Mouse (Mus musculus): Measurements from ENCODE around the gene Rad17. TPM values are rescaled to one million over a fixed set of nuclear protein-coding genes. Genes with fewer than 3 reads are reported as not detected.
A peak's percentile ranks its signal among the peaks of the same experiment; 100 is the strongest.

Gene Rad17
- polyA plus RNA-seq, 1 experiment from 2014 or later, result 20.6 TPM

DNA sequence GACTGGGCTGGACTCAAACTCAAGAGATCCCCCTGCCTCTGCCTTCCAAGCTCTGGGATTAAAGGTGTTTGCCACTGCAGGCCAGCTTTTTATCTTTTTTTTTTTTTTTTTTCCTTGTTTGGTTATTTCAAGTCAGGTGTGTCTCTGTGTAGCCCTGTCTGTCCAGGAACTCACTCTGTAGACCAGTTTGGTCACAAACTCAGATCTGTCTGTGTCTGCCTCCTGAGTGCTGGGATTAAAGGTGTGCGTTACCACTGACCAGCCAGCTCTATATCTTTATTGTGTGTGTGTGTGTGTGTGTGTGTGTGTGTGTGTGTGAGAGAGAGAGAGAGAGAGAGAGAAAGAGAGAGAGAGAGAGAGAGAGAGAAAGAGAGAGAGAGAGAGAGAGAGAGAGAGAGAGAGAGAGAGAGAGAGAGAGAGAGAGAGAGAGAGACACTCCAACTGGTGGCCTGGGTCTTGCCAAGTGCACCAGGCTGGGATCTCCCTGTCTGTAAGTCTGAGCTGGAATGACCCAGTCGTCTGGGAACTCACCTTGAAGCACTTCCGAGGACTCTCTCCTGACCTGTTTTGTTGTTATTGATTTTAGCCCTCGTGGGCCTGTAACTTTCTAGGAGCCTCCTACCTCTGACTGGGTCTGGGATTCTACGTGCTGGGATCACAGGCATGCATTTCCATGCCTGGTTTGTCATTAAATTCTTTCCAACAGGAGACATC lies 55.9 kb downstream of the Rad17 start:
- H3K9me3 ChIP-seq (ENCODE audit: control insufficient read depth, low read length), result no peaks in the 10 kb centered on the region
- H3K4me2 ChIP-seq (ENCODE audit: low read length), result no peak overlapping the region
- ATAC-seq (ENCODE audit: low FRiP score, low TSS enrichment), result no peak
- no peaks in the 10 kb centered on the region for H3K27me3 ChIP-seq (ENCODE audit: control insufficient read depth, insufficient read depth, low read length)
- H3K36me3 ChIP-seq (ENCODE audit: control insufficient read depth, insufficient read depth, low read length), result no peaks in the 10 kb centered on the region
- WGBS, result 75% methylated on average over 5 of the region's 5 CpGs
- no peak overlapping the region for H3K27ac ChIP-seq (replicated peaks; ENCODE audit: low read depth, low read length)
- H3K4me1 ChIP-seq (ENCODE audit: control insufficient read depth, insufficient read depth, low read length), result no peaks in the 10 kb centered on the region
- no peak for DNase-seq
- H3K4me3 ChIP-seq (replicated peaks; ENCODE audit: low read depth, low read length), result no peak overlapping the region
- H3K9ac ChIP-seq (replicated peaks; ENCODE audit: low read length), result no peak overlapping the region

DNA sequence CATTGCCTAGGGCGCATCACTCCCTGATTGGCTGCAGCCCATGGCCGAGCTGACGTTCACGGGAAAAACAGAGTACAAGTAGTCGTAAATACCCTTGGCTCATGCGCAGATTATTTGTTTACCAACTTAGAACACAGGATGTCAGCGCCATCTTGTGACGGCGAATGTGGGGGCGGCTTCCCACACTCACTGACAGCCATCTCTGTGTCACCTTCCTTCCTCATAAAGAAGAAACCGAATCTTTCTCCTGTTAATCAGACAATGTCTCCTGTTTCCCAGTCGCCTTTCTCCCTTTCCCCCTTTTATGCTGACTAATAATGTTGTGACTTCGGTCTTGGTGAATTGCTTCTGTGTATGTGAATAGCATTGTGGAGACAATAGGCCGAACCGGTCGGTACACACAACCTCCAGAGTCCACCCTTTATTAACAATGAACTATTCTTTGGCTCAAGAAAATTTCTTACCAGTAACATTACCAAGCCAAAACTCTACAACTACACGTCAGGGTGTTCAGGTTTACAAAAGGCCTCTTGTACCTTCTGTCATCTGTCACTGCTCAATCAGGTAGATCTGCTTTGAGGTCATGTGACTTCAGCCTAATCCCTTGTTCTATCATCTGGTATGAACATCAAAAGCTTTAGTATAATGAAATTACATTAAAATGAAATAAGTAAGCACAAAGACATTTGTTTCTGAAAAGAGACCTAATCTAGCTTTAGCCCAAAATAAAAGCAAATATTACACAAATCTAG lies 56.6 kb downstream of the Rad17 start:
- Histone ChIP-seq H3K4me2 (ENCODE audit: low read length) (0 out of 2 replicates have a peak overlapping the region, but pooled peaks have one; percentile 27), H3K9ac (replicated peaks; ENCODE audit: low read length) (no peak overlapping the region), H3K36me3 (ENCODE audit: control insufficient read depth, insufficient read depth, low read length) (no peaks in the 10 kb centered on the region), H3K9me3 (ENCODE audit: control insufficient read depth, low read length) (no peaks in the 10 kb centered on the region), H3K4me1 (ENCODE audit: control insufficient read depth, insufficient read depth, low read length) (no peaks in the 10 kb centered on the region), H3K27ac (replicated peaks; ENCODE audit: low read depth, low read length) (peak overlapping the region; percentile 71), H3K27me3 (ENCODE audit: control insufficient read depth, insufficient read depth, low read length) (no peaks in the 10 kb centered on the region), H3K4me3 (replicated peaks; ENCODE audit: low read depth, low read length) (no peak overlapping the region)
- 60% methylated on average over 11 of the region's 17 CpGs for WGBS
- ATAC-seq (ENCODE audit: low FRiP score, low TSS enrichment) (peak; percentile 63; the same call in 1 of the 2 replicates), DNase-seq (peak; percentile 65)

DNA sequence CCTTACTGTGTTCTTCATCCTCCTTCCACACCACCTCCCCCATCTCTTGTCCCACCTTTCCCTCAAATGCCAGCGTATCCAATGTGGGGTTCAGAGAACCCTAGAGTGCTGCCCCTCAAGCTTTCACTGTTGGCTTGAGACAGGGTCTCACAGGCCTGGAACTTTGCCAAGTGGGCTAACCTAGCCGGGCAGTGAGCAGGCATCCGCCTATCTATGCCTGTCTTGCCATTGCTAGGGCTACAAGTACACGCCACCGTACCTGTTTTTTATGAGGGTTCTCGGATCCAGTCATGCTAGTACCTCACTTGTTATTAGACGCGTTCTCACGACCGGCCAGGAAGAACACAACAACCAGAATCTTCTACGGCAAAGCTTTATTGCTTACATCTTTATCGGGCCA lies 62.2 kb downstream of the Rad17 start:
- ATAC-seq (ENCODE audit: low FRiP score, low TSS enrichment), result 0 out of 2 replicates have a peak, but pooled peaks have one; percentile 37
- Histone ChIP-seq H3K4me2 (ENCODE audit: low read length) (peak overlapping the region; percentile 21; the same call in 1 of the 2 replicates), H3K9ac (replicated peaks; ENCODE audit: low read length) (no peak overlapping the region), H3K9me3 (ENCODE audit: control insufficient read depth, low read length) (no peaks in the 10 kb centered on the region), H3K27me3 (ENCODE audit: control insufficient read depth, insufficient read depth, low read length) (no peaks in the 10 kb centered on the region), H3K36me3 (ENCODE audit: control insufficient read depth, insufficient read depth, low read length) (no peaks in the 10 kb centered on the region), H3K4me3 (replicated peaks; ENCODE audit: low read depth, low read length) (no peak overlapping the region), H3K4me1 (ENCODE audit: control insufficient read depth, insufficient read depth, low read length) (no peaks in the 10 kb centered on the region), H3K27ac (replicated peaks; ENCODE audit: low read depth, low read length) (no peak overlapping the region)
- no peak for DNase-seq
- 87% methylated on average over 11 of the region's 12 CpGs for WGBS

DNA sequence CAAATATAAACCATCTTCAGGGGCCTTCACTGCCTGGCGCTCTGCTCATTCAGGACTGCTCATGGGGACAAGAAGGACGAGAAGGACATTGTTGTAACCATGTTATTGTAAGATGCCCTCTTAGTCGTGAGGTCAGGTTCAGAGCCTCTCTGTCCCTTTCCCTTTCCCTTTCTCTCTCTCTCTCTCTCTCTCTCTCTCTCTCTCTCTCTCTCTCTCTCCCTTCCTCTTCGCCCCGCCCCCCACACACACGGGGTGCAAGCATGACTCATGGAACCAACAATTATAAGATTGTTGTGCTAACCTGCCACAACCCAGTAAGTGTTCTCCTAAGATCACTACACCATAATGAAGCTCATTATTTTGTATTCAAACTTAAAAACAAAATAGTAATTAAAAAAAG lies 68.7 kb downstream of the Rad17 start:
- H3K9ac ChIP-seq (replicated peaks; ENCODE audit: low read length), result no peak overlapping the region
- no peak overlapping the region for H3K4me3 ChIP-seq (replicated peaks; ENCODE audit: low read depth, low read length)
- DNase-seq (no peak), ATAC-seq (ENCODE audit: low FRiP score, low TSS enrichment) (no peak)
- no peaks in the 10 kb centered on the region for H3K4me1 ChIP-seq (ENCODE audit: control insufficient read depth, insufficient read depth, low read length)
- H3K36me3 ChIP-seq (ENCODE audit: control insufficient read depth, insufficient read depth, low read length), result no peaks in the 10 kb centered on the region
- no peak overlapping the region for H3K4me2 ChIP-seq (ENCODE audit: low read length)
- no peaks in the 10 kb centered on the region for H3K9me3 ChIP-seq (ENCODE audit: control insufficient read depth, low read length)
- H3K27me3 ChIP-seq (ENCODE audit: control insufficient read depth, insufficient read depth, low read length), result no peaks in the 10 kb centered on the region
- WGBS, result 53% methylated on average over 6 of the region's 6 CpGs
- no peak overlapping the region for H3K27ac ChIP-seq (replicated peaks; ENCODE audit: low read depth, low read length)

- 31% methylated on average over 3 of the region's 3 CpGs for WGBS
- DNase-seq (peak; percentile 6), ATAC-seq (ENCODE audit: low FRiP score, low TSS enrichment) (no peak)
- Histone ChIP-seq H3K27me3 (ENCODE audit: control insufficient read depth, insufficient read depth, low read length) (no peaks in the 10 kb centered on the region), H3K4me1 (ENCODE audit: control insufficient read depth, insufficient read depth, low read length) (no peaks in the 10 kb centered on the region), H3K9me3 (ENCODE audit: control insufficient read depth, low read length) (no peaks in the 10 kb centered on the region), H3K4me3 (replicated peaks; ENCODE audit: low read depth, low read length) (no peak overlapping the region), H3K27ac (replicated peaks; ENCODE audit: low read depth, low read length) (no peak overlapping the region), H3K4me2 (ENCODE audit: low read length) (no peak overlapping the region), H3K36me3 (ENCODE audit: control insufficient read depth, insufficient read depth, low read length) (no peaks in the 10 kb centered on the region), H3K9ac (replicated peaks; ENCODE audit: low read length) (no peak overlapping the region)
Observed at GRCm38 (mm10) chr13:100581701-100582100, 69.2 kb downstream of the Rad17 start.

DNA sequence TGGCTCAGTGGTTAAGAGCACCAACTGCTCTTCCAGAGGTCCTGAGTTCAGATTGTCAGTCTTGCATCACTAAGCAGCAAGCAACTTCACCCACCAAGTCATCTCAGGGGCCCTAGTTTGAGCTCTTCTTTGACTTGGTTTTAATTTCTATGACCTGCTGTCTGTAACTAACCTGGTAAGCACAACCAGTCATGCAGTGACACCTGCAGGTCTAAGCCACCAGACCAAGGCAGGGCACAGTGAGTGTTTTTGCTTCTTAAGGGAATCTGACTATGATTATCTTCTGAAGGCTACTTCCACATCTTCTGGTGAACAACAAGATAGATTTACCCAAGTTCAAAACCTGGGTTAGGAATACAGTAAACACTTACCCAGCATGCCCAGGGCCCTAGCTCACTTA lies 70.9 kb downstream of the Rad17 start:
- no peaks in the 10 kb centered on the region for H3K36me3 ChIP-seq (ENCODE audit: control insufficient read depth, insufficient read depth, low read length)
- H3K27ac ChIP-seq (replicated peaks; ENCODE audit: low read depth, low read length), result no peak overlapping the region
- no peaks in the 10 kb centered on the region for H3K27me3 ChIP-seq (ENCODE audit: control insufficient read depth, insufficient read depth, low read length)
- H3K9ac ChIP-seq (replicated peaks; ENCODE audit: low read length), result no peak overlapping the region
- DNase-seq (no peak), ATAC-seq (ENCODE audit: low FRiP score, low TSS enrichment) (no peak)
- no peak overlapping the region for H3K4me2 ChIP-seq (ENCODE audit: low read length)
- no peaks in the 10 kb centered on the region for H3K9me3 ChIP-seq (ENCODE audit: control insufficient read depth, low read length)
- no peaks in the 10 kb centered on the region for H3K4me1 ChIP-seq (ENCODE audit: control insufficient read depth, insufficient read depth, low read length)
- no peak overlapping the region for H3K4me3 ChIP-seq (replicated peaks; ENCODE audit: low read depth, low read length)

DNA sequence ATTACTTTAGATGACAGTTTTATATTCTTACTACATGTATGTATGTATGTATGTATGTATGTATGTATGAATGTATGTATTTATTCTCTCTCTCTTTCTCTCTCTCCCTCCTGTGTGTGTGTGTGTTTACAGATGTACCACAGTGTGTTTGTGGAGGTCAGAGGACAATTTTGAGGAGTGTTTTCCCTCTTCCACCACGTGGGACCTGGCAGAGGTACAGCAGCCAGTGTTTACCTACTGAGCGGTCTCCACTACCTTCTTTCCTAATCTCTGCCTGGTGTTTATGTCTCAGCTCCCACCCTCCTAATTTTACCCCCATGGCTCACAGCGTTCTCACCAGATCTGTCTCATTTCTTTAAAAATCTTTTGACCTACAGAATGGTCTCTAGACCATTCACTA lies 71.6 kb downstream of the Rad17 start:
- H3K9ac ChIP-seq (replicated peaks; ENCODE audit: low read length), result no peak overlapping the region
- no peaks in the 10 kb centered on the region for H3K9me3 ChIP-seq (ENCODE audit: control insufficient read depth, low read length)
- H3K27ac ChIP-seq (replicated peaks; ENCODE audit: low read depth, low read length), result no peak overlapping the region
- no peaks in the 10 kb centered on the region for H3K27me3 ChIP-seq (ENCODE audit: control insufficient read depth, insufficient read depth, low read length)
- WGBS, result 70% methylated on average over 3 of the region's 3 CpGs
- no peaks in the 10 kb centered on the region for H3K36me3 ChIP-seq (ENCODE audit: control insufficient read depth, insufficient read depth, low read length)
- DNase-seq, result no peak
- no peak overlapping the region for H3K4me2 ChIP-seq (ENCODE audit: low read length)
- H3K4me3 ChIP-seq (replicated peaks; ENCODE audit: low read depth, low read length), result no peak overlapping the region
- ATAC-seq (ENCODE audit: low FRiP score, low TSS enrichment), result no peak
- H3K4me1 ChIP-seq (ENCODE audit: control insufficient read depth, insufficient read depth, low read length), result no peaks in the 10 kb centered on the region

- no peak overlapping the region for H3K4me2 ChIP-seq (ENCODE audit: low read length)
- no peaks in the 10 kb centered on the region for H3K9me3 ChIP-seq (ENCODE audit: control insufficient read depth, low read length)
- no peak for DNase-seq
- ATAC-seq (ENCODE audit: low FRiP score, low TSS enrichment), result no peak
- H3K27me3 ChIP-seq (ENCODE audit: control insufficient read depth, insufficient read depth, low read length), result no peaks in the 10 kb centered on the region
- no peaks in the 10 kb centered on the region for H3K4me1 ChIP-seq (ENCODE audit: control insufficient read depth, insufficient read depth, low read length)
- no peak overlapping the region for H3K27ac ChIP-seq (replicated peaks; ENCODE audit: low read depth, low read length)
- no peak overlapping the region for H3K4me3 ChIP-seq (replicated peaks; ENCODE audit: low read depth, low read length)
- WGBS, result 85% methylated on average over 2 of the region's 2 CpGs
- H3K9ac ChIP-seq (replicated peaks; ENCODE audit: low read length), result no peak overlapping the region
- H3K36me3 ChIP-seq (ENCODE audit: control insufficient read depth, insufficient read depth, low read length), result no peaks in the 10 kb centered on the region
Observed at GRCm38 (mm10) chr13:100575950-100576349, 74.9 kb downstream of the Rad17 start.

GRCm38 (mm10) chr13:100570713-100571112 lies 80.1 kb downstream of the Rad17 start:
- ATAC-seq (ENCODE audit: low FRiP score, low TSS enrichment) (no peak), DNase-seq (no peak)
- Histone ChIP-seq H3K4me3 (replicated peaks; ENCODE audit: low read depth, low read length) (no peak overlapping the region), H3K4me1 (ENCODE audit: control insufficient read depth, insufficient read depth, low read length) (no peaks in the 10 kb centered on the region), H3K27ac (replicated peaks; ENCODE audit: low read depth, low read length) (no peak overlapping the region), H3K4me2 (ENCODE audit: low read length) (no peak overlapping the region), H3K9ac (replicated peaks; ENCODE audit: low read length) (no peak overlapping the region), H3K9me3 (ENCODE audit: control insufficient read depth, low read length) (no peaks in the 10 kb centered on the region), H3K27me3 (ENCODE audit: control insufficient read depth, insufficient read depth, low read length) (no peaks in the 10 kb centered on the region), H3K36me3 (ENCODE audit: control insufficient read depth, insufficient read depth, low read length) (no peaks in the 10 kb centered on the region)
- WGBS, result 83% methylated on average over 2 of the region's 2 CpGs
